Mouse (Mus musculus): ENCODE data around the gene Cdt1. TPM values are rescaled to one million over a fixed set of nuclear protein-coding genes. Genes with fewer than 3 reads are reported as not detected.

The Cdt1 gene
- polyA plus RNA-seq, 1 experiment, result 7.6 TPM

DNA sequence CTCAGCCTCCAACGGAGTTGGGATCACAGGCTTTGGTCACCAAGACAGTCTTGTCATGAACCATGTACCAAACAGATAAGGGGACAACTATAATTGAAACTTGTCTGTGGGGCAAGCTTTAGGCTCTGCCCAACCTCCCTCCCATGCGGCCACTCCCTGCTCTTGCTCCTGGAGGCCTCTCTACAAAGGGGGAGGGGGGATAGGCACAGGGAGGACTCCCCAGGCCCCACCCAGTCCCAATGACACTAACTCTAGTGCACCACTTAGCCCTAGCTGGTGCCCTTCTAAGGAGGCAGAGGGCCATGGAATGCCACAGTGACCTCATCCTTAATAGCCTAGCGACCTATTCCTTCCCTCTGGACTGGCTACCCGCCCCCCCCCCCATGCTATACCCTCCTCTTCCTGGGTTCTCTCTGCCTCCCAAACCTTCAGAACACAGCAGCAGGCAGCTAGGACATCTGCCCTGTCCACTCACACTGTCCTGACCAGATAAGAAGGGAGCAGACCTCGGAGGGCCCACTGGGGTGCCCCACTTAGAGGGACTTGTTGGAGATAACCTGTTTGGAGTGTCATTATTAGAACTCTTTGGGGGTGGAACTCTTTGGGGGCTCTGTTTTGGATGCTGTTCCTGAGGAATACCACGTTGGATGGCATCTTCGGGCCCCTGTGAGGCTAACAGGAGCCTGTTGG lies 21.6 kb upstream of the Cdt1 start:
- H3K27ac ChIP-seq (ENCODE audit: insufficient read depth, low read length), result no peak overlapping the region
- no peak for TF ChIP-seq POLR2A (IDR thresholded peaks at IDR 0.05; ENCODE audit: borderline replicate concordance, insufficient read depth, low read length)
- no peak for TF ChIP-seq CTCF (IDR thresholded peaks at IDR 0.05; ENCODE audit: borderline replicate concordance, insufficient read depth, low read depth, low read length)
- H3K27me3 ChIP-seq (ENCODE audit: control insufficient read depth, insufficient read depth, low read length), result no peaks in the 10 kb centered on the region; the same call in 1 of the 2 replicates
- no peak for DNase-seq
- 0 out of 2 replicates have a peak, but pooled peaks cover 3% of the 10 kb centered on the region for H3K4me1 ChIP-seq (ENCODE audit: control insufficient read depth, insufficient read depth, low read length)
- H3K4me3 ChIP-seq (replicated peaks; ENCODE audit: insufficient read depth, low read depth, low read length), result no peak overlapping the region
- WGBS, result 89% methylated on average over 7 of the region's 7 CpGs

- Histone ChIP-seq H3K4me1 (ENCODE audit: control insufficient read depth, insufficient read depth, low read length) (0 out of 2 replicates have a peak, but pooled peaks cover 3% of the 10 kb centered on the region), H3K27me3 (ENCODE audit: control insufficient read depth, insufficient read depth, low read length) (no peaks in the 10 kb centered on the region; the same call in 1 of the 2 replicates), H3K27ac (ENCODE audit: insufficient read depth, low read length) (no peak overlapping the region), H3K4me3 (replicated peaks; ENCODE audit: insufficient read depth, low read depth, low read length) (no peak overlapping the region)
- TF ChIP-seq CTCF (IDR thresholded peaks at IDR 0.05; ENCODE audit: borderline replicate concordance, insufficient read depth, low read depth, low read length) (no peak), POLR2A (IDR thresholded peaks at IDR 0.05; ENCODE audit: borderline replicate concordance, insufficient read depth, low read length) (no peak)
- 52% methylated on average over 24 of the region's 24 CpGs for WGBS
- no peak for DNase-seq
Observed at GRCm38 (mm10) chr8:122546811-122547453, 20.9 kb upstream of the Cdt1 start.

GRCm38 (mm10) chr8:122547815-122548214 lies 20.0 kb upstream of the Cdt1 start:
- no peak for TF ChIP-seq POLR2A (IDR thresholded peaks at IDR 0.05; ENCODE audit: borderline replicate concordance, insufficient read depth, low read length)
- no peak for TF ChIP-seq CTCF (IDR thresholded peaks at IDR 0.05; ENCODE audit: borderline replicate concordance, insufficient read depth, low read depth, low read length)
- WGBS, result 66% methylated on average over 5 of the region's 5 CpGs

DNA sequence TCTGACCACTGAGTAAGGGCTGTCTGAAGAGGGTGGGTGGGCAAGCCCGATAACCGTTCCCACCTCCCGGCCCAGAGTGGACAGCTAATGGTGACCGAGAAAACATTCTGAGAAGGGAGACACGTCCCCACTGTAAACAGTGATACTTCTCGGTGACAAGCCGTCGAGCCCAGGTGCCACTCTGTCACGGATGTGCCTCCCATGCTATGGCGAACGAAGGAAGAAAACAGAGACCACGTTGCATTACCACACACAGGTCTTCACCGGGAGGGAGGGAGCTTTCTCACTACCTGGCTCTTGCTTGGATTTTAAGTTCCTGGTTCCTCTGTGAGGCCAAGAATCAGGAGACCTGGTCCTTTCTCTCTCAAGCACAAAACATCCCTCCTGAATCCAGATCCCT lies 19.5 kb upstream of the Cdt1 start:
- 85% methylated on average over 13 of the region's 13 CpGs for WGBS
- TF ChIP-seq CTCF (IDR thresholded peaks at IDR 0.05; ENCODE audit: borderline replicate concordance, insufficient read depth, low read depth, low read length), result no peak
- no peak for TF ChIP-seq POLR2A (IDR thresholded peaks at IDR 0.05; ENCODE audit: borderline replicate concordance, insufficient read depth, low read length)
- H3K4me1 ChIP-seq (ENCODE audit: control insufficient read depth, insufficient read depth, low read length), result 0 out of 2 replicates have a peak, but pooled peaks cover 3% of the 10 kb centered on the region

More at GRCm38 (mm10) chr8:122547815-122548214, 20.0 kb upstream of the Cdt1 start:
- H3K27me3 ChIP-seq (ENCODE audit: control insufficient read depth, insufficient read depth, low read length), result no peaks in the 10 kb centered on the region; the same call in 1 of the 2 replicates
- 0 out of 2 replicates have a peak, but pooled peaks cover 3% of the 10 kb centered on the region for H3K4me1 ChIP-seq (ENCODE audit: control insufficient read depth, insufficient read depth, low read length)
- H3K27ac ChIP-seq (ENCODE audit: insufficient read depth, low read length), result no peak overlapping the region
- no peak for DNase-seq
- H3K4me3 ChIP-seq (replicated peaks; ENCODE audit: insufficient read depth, low read depth, low read length), result no peak overlapping the region

GRCm38 (mm10) chr8:122548891-122549439 lies 18.9 kb upstream of the Cdt1 start:
- 0 out of 2 replicates have a peak, but pooled peaks cover 3% of the 10 kb centered on the region for H3K4me1 ChIP-seq (ENCODE audit: control insufficient read depth, insufficient read depth, low read length)
- TF ChIP-seq POLR2A (IDR thresholded peaks at IDR 0.05; ENCODE audit: borderline replicate concordance, insufficient read depth, low read length), result no peak
- no peak for TF ChIP-seq CTCF (IDR thresholded peaks at IDR 0.05; ENCODE audit: borderline replicate concordance, insufficient read depth, low read depth, low read length)
- no peak overlapping the region for H3K27ac ChIP-seq (ENCODE audit: insufficient read depth, low read length)
- H3K4me3 ChIP-seq (replicated peaks; ENCODE audit: insufficient read depth, low read depth, low read length), result no peak overlapping the region
- no peaks in the 10 kb centered on the region; the same call in 1 of the 2 replicates for H3K27me3 ChIP-seq (ENCODE audit: control insufficient read depth, insufficient read depth, low read length)
- DNase-seq, result no peak
- 83% methylated on average over 3 of the region's 3 CpGs for WGBS

More for the DNA sequence above, 19.5 kb upstream of the Cdt1 start:
- H3K27ac ChIP-seq (ENCODE audit: insufficient read depth, low read length), result no peak overlapping the region
- no peak for DNase-seq
- H3K27me3 ChIP-seq (ENCODE audit: control insufficient read depth, insufficient read depth, low read length), result no peaks in the 10 kb centered on the region; the same call in 1 of the 2 replicates
- no peak overlapping the region for H3K4me3 ChIP-seq (replicated peaks; ENCODE audit: insufficient read depth, low read depth, low read length)

DNA sequence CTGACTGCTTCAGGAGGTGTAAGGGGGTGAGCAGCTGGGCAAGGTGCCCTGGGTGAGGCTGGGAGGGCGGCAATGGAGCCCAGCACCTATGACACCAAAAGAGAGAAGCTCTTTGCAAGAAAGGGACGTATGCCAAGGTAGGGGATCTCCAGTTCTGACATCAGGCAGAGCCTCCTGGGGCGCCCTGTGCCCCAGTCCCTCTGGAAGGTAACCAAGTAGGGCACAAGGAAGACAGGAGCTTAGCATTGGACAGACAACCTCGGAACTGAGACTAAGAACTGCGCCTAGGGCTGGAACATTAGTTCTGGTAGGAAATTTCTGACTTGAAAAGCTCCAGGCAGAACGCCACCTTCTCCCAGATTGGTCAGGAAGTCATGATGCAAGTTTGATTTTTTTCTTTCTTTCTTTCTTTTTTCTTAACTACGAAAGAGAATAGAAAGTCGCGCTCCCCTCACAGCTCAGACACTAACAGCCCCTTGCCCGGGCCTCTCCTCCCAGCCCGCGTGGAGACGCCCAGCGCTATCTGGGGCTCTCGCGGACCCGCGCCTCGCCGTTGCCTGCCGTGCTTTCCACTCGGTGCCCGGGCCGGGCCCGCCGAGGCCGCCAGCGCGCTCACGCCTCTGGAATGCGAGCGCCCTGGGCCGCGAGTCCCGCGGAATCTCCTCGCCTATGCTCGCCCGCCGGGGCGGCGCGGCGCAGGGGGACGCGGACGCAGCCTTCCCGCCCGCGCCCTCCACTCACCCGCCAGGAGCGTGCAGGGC lies 17.4 kb upstream of the Cdt1 start:
- no peak overlapping the region for H3K27ac ChIP-seq (ENCODE audit: insufficient read depth, low read length)
- no peak overlapping the region for H3K4me3 ChIP-seq (replicated peaks; ENCODE audit: insufficient read depth, low read depth, low read length)
- H3K4me1 ChIP-seq (ENCODE audit: control insufficient read depth, insufficient read depth, low read length), result peaks cover 9% of the 10 kb centered on the region; the same call in 1 of the 2 replicates
- H3K27me3 ChIP-seq (ENCODE audit: control insufficient read depth, insufficient read depth, low read length), result no peaks in the 10 kb centered on the region; the same call in 1 of the 2 replicates
- no peak for DNase-seq
- 12% methylated on average over 52 of the region's 52 CpGs for WGBS
- no peak for TF ChIP-seq POLR2A (IDR thresholded peaks at IDR 0.05; ENCODE audit: borderline replicate concordance, insufficient read depth, low read length)
- TF ChIP-seq CTCF (IDR thresholded peaks at IDR 0.05; ENCODE audit: borderline replicate concordance, insufficient read depth, low read depth, low read length), result no peak

DNA sequence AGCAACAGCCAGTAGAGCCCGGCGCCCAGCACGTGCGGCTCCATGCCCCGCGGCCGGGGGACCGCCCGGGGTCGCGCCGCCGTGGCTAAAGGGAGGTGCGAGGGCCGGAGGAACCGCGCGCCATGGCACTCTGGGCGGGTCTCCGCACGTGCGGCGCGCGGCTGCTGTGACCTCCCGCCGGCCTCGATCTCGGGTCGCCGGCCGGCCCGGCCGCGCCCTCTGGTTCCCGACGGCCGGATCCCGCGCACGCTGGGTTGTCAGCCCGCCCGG lies 16.9 kb upstream of the Cdt1 start:
- WGBS, result 0% methylated on average over 43 of the region's 43 CpGs
- H3K27ac ChIP-seq (ENCODE audit: insufficient read depth, low read length), result no peak overlapping the region
- TF ChIP-seq POLR2A (IDR thresholded peaks at IDR 0.05; ENCODE audit: borderline replicate concordance, insufficient read depth, low read length), result no peak
- no peak for DNase-seq
- peaks cover 10% of the 10 kb centered on the region; the same call in 1 of the 2 replicates for H3K4me1 ChIP-seq (ENCODE audit: control insufficient read depth, insufficient read depth, low read length)
- H3K27me3 ChIP-seq (ENCODE audit: control insufficient read depth, insufficient read depth, low read length), result no peaks in the 10 kb centered on the region; the same call in 1 of the 2 replicates
- H3K4me3 ChIP-seq (replicated peaks; ENCODE audit: insufficient read depth, low read depth, low read length), result no peak overlapping the region
